Mouse (Mus musculus) embryonic facial prominence, embryonic 11.5 days (tissue): ENCODE measurements around the gene Ifne. TPM values are rescaled to one million over a fixed set of nuclear protein-coding genes. Genes with fewer than 3 reads are reported as not detected.

ENCODE experiments used
- ATAC-seq: fragments of 200-750 bp; cut with Nextera tagmentation; replicated peaks from 2 replicates; pipeline ENCODE4 v1.8.0; 2017; ENCODE audit warnings: low read depth; ENCODE audit not compliant: insufficient number of reproducible peaks, low FRiP score, low TSS enrichment
- DNase-seq: peaks from one replicate; pipeline ENCODE4 v3.0.0-alpha.2; 2015; ENCODE audit warnings: low spot score
- H3K27ac ChIP-seq: fragments of 300-500 bp; sonication (generic); replicated peaks from 2 replicates; pipeline ENCODE4 v1.5.1; 2014; ENCODE audit warnings: mild to moderate bottlenecking, low read depth, low read length, control low read depth
- H3K27me3 ChIP-seq: fragments of 300-500 bp; sonication (generic); 2 replicates; pipeline ENCODE4 v1.6.1; 2014; ENCODE audit warnings: mild to moderate bottlenecking, low read length, moderate library complexity, mixed read lengths; ENCODE audit not compliant: control insufficient read depth, insufficient read depth
- H3K36me3 ChIP-seq: fragments of 300-500 bp; sonication (generic); replicated peaks from 2 replicates; pipeline ENCODE4 v1.6.1; 2014; ENCODE audit warnings: low read depth, mild to moderate bottlenecking, low read length, moderate library complexity, mixed read lengths; ENCODE audit not compliant: control insufficient read depth, insufficient read depth
- H3K4me1 ChIP-seq: fragments of 300-500 bp; sonication (generic); 2 replicates; pipeline ENCODE4 v1.6.1; 2014; ENCODE audit warnings: low read length, mixed read lengths; ENCODE audit not compliant: control insufficient read depth, insufficient read depth
- H3K4me2 ChIP-seq: fragments of 300-500 bp; sonication (generic); 2 replicates; pipeline ENCODE4 v1.6.1; 2014; ENCODE audit warnings: low read depth, mild to moderate bottlenecking, control low read depth, low read length, moderate library complexity
- H3K4me3 ChIP-seq: fragments of 300-500 bp; sonication (generic); 2 replicates; pipeline ENCODE4 v1.5.1; 2014; ENCODE audit warnings: low read depth, low read length, control low read depth
- H3K9ac ChIP-seq: fragments of 300-500 bp; sonication (generic); replicated peaks from 2 replicates; pipeline ENCODE4 v1.6.1; 2014; ENCODE audit warnings: mild to moderate bottlenecking, control low read depth, low read length
- H3K9me3 ChIP-seq: fragments of 300-500 bp; sonication (generic); replicated peaks from 2 replicates; pipeline ENCODE4 v1.6.1; 2016; ENCODE audit warnings: mild to moderate bottlenecking, low read length, inconsistent platforms, mixed read lengths; ENCODE audit not compliant: control insufficient read depth
- whole genome bisulfite sequencing: fragments of 180-500 bp; shearing (Covaris S2); extraction: QIAGEN DNeasy Blood & Tissue Kit; methylation state at CpG from one replicate; pipeline ENCODE4 v1.1.7; 2014; 5-methylcytosine and 5-hydroxymethylcytosine counted together
- polyA plus RNA-seq: library from polyadenylated mRNA; unstranded; fragments of >200 nt; fragmentation: Nextera tagmentation; extraction: Ambion mirVana; gene quantifications from 2 replicates; pipeline ENCODE4 v1.2.1, GENCODE M21; 2014

Ifne gene
- polyA plus RNA-seq, 1 experiment from 2014 or later = not detected

- H3K4me3 ChIP-seq = no peak overlapping the region
- no peaks in the 10 kb centered on the region for H3K9me3 ChIP-seq
- no peak for DNase-seq
- H3K4me1 ChIP-seq = no peaks in the 10 kb centered on the region
- WGBS = 73% methylated on average over 4 of the region's 4 CpGs
- H3K27me3 ChIP-seq = no peaks in the 10 kb centered on the region
- H3K4me2 ChIP-seq = no peak overlapping the region
- H3K27ac ChIP-seq = no peak overlapping the region
- no peak for ATAC-seq
- no peaks in the 10 kb centered on the region for H3K36me3 ChIP-seq
- no peak overlapping the region for H3K9ac ChIP-seq
Measured at GRCm38 (mm10) chr4:88916306-88916705, 36.3 kb upstream of the Ifne start.

GRCm38 (mm10) chr4:88913984-88914383 is 34.0 kb upstream of the Ifne start:
- H3K4me1 ChIP-seq = no peaks in the 10 kb centered on the region
- H3K27ac ChIP-seq = no peak overlapping the region
- ATAC-seq = no peak
- H3K9ac ChIP-seq = no peak overlapping the region
- no peaks in the 10 kb centered on the region for H3K27me3 ChIP-seq
- no peaks in the 10 kb centered on the region for H3K36me3 ChIP-seq
- no peak overlapping the region for H3K4me2 ChIP-seq
- DNase-seq = no peak
- no peak overlapping the region for H3K4me3 ChIP-seq
- H3K9me3 ChIP-seq = no peaks in the 10 kb centered on the region
- WGBS = 79% methylated on average over 1 of the region's 1 CpGs

GRCm38 (mm10) chr4:88912882-88913281 is 32.9 kb upstream of the Ifne start:
- no peaks in the 10 kb centered on the region for H3K4me1 ChIP-seq

GRCm38 (mm10) chr4:88912187-88912586 is 32.2 kb upstream of the Ifne start:
- Histone ChIP-seq H3K4me2 (no peak overlapping the region), H3K4me1 (no peaks in the 10 kb centered on the region), H3K4me3 (no peak overlapping the region), H3K36me3 (no peaks in the 10 kb centered on the region), H3K27me3 (no peaks in the 10 kb centered on the region), H3K9ac (no peak overlapping the region), H3K27ac (no peak overlapping the region), H3K9me3 (no peaks in the 10 kb centered on the region)
- ATAC-seq (no peak), DNase-seq (no peak)
- WGBS = 57% methylated on average over 9 of the region's 9 CpGs

More at GRCm38 (mm10) chr4:88912882-88913281, 32.9 kb upstream of the Ifne start:
- no peak overlapping the region for H3K27ac ChIP-seq
- no peaks in the 10 kb centered on the region for H3K9me3 ChIP-seq
- 92% methylated on average over 2 of the region's 2 CpGs for WGBS
- H3K4me2 ChIP-seq = no peak overlapping the region
- H3K27me3 ChIP-seq = no peaks in the 10 kb centered on the region
- H3K36me3 ChIP-seq = no peaks in the 10 kb centered on the region
- no peak overlapping the region for H3K4me3 ChIP-seq
- DNase-seq = no peak
- H3K9ac ChIP-seq = no peak overlapping the region
- no peak for ATAC-seq

GRCm38 (mm10) chr4:88909600-88910534 is 29.9 kb upstream of the Ifne start:
- Histone ChIP-seq H3K4me1 (no peaks in the 10 kb centered on the region), H3K9ac (no peak overlapping the region), H3K27ac (no peak overlapping the region), H3K9me3 (no peaks in the 10 kb centered on the region), H3K27me3 (no peaks in the 10 kb centered on the region), H3K4me2 (no peak overlapping the region), H3K4me3 (no peak overlapping the region), H3K36me3 (no peaks in the 10 kb centered on the region)
- DNase-seq = no peak
- WGBS = 86% methylated on average over 10 of the region's 10 CpGs
- ATAC-seq = no peak

- H3K9ac ChIP-seq = no peak overlapping the region
- no peaks in the 10 kb centered on the region for H3K4me1 ChIP-seq
- no peaks in the 10 kb centered on the region for H3K36me3 ChIP-seq
- no peak overlapping the region for H3K4me3 ChIP-seq
- DNase-seq = no peak
- no peak overlapping the region for H3K27ac ChIP-seq
- no peak for ATAC-seq
- H3K4me2 ChIP-seq = no peak overlapping the region
- no peaks in the 10 kb centered on the region for H3K27me3 ChIP-seq
- no peaks in the 10 kb centered on the region for H3K9me3 ChIP-seq
Measured at GRCm38 (mm10) chr4:88893201-88893754, 13.3 kb upstream of the Ifne start.

- ATAC-seq (no peak), DNase-seq (no peak)
- Histone ChIP-seq H3K4me2 (no peak overlapping the region), H3K27ac (no peak overlapping the region), H3K4me3 (no peak overlapping the region), H3K27me3 (no peaks in the 10 kb centered on the region), H3K36me3 (no peaks in the 10 kb centered on the region), H3K9ac (no peak overlapping the region), H3K4me1 (no peaks in the 10 kb centered on the region), H3K9me3 (no peaks in the 10 kb centered on the region)
Measured at GRCm38 (mm10) chr4:88888236-88888635, 8.2 kb upstream of the Ifne start.

GRCm38 (mm10) chr4:88878772-88879171 is 1.2 kb downstream of the Ifne start:
- Histone ChIP-seq H3K36me3 (no peaks in the 10 kb centered on the region), H3K27me3 (no peaks in the 10 kb centered on the region), H3K4me2 (no peak overlapping the region), H3K27ac (no peak overlapping the region), H3K4me3 (no peak overlapping the region), H3K9ac (no peak overlapping the region), H3K4me1 (no peaks in the 10 kb centered on the region), H3K9me3 (no peaks in the 10 kb centered on the region)
- ATAC-seq (no peak), DNase-seq (no peak)
- 77% methylated on average over 4 of the region's 4 CpGs for WGBS
